Mouse (Mus musculus): Measurements from ENCODE around the gene Mcur1. TPM values are rescaled to one million over a fixed set of nuclear protein-coding genes. Genes with fewer than 3 reads are reported as not detected.

Mcur1 gene
- polyA plus RNA-seq, 1 experiment from 2014 or later = 21.5 TPM

- ATAC-seq (ENCODE audit: low FRiP score, low TSS enrichment) = peak; percentile 61
- peak overlapping the region; percentile 57; the same call in 1 of the 2 replicates for H3K27ac ChIP-seq (ENCODE audit: low read depth, low read length)
- no peak overlapping the region for H3K4me2 ChIP-seq (replicated peaks; ENCODE audit: low read depth, low read length)
- H3K27me3 ChIP-seq (ENCODE audit: control insufficient read depth, insufficient read depth, low read length) = no peaks in the 10 kb centered on the region
- WGBS = 51% methylated on average over 16 of the region's 16 CpGs
- no peaks in the 10 kb centered on the region for H3K36me3 ChIP-seq (ENCODE audit: control insufficient read depth, insufficient read depth, low read length)
- no peaks in the 10 kb centered on the region for H3K9me3 ChIP-seq (ENCODE audit: control insufficient read depth, low read length)
- H3K4me1 ChIP-seq (ENCODE audit: control insufficient read depth, insufficient read depth, low read length) = peaks cover 6% of the 10 kb centered on the region; the same call in 1 of the 2 replicates
- H3K9ac ChIP-seq (ENCODE audit: low read depth, low read length) = no peak overlapping the region
- no peak overlapping the region for H3K4me3 ChIP-seq (ENCODE audit: low read length)
These were observed 34.4 kb downstream of the Mcur1 start for GRCm38 (mm10) chr13:43525363-43526134.

- no peaks in the 10 kb centered on the region for H3K27me3 ChIP-seq (ENCODE audit: control insufficient read depth, insufficient read depth, low read length)
- H3K27ac ChIP-seq (ENCODE audit: low read depth, low read length) = peak overlapping the region; percentile 57; the same call in 1 of the 2 replicates
- no peaks in the 10 kb centered on the region for H3K36me3 ChIP-seq (ENCODE audit: control insufficient read depth, insufficient read depth, low read length)
- no peak overlapping the region for H3K9ac ChIP-seq (ENCODE audit: low read depth, low read length)
- 0 out of 2 replicates have a peak, but pooled peaks cover 2% of the 10 kb centered on the region for H3K4me1 ChIP-seq (ENCODE audit: control insufficient read depth, insufficient read depth, low read length)
- peak; percentile 43; the same call in 1 of the 2 replicates for ATAC-seq (ENCODE audit: low FRiP score, low TSS enrichment)
- 60% methylated on average over 16 of the region's 16 CpGs for WGBS
- no peak overlapping the region for H3K4me2 ChIP-seq (replicated peaks; ENCODE audit: low read depth, low read length)
- no peak overlapping the region for H3K4me3 ChIP-seq (ENCODE audit: low read length)
- no peaks in the 10 kb centered on the region for H3K9me3 ChIP-seq (ENCODE audit: control insufficient read depth, low read length)
These were observed 35.3 kb downstream of the Mcur1 start for GRCm38 (mm10) chr13:43524491-43525362.

- H3K9me3 ChIP-seq (ENCODE audit: control insufficient read depth, low read length) = no peaks in the 10 kb centered on the region
- 0 out of 2 replicates have a peak, but pooled peaks cover 2% of the 10 kb centered on the region for H3K4me1 ChIP-seq (ENCODE audit: control insufficient read depth, insufficient read depth, low read length)
- no peak overlapping the region for H3K27ac ChIP-seq (ENCODE audit: low read depth, low read length)
- no peak overlapping the region for H3K4me3 ChIP-seq (ENCODE audit: low read length)
- ATAC-seq (ENCODE audit: low FRiP score, low TSS enrichment) = no peak
- no peak overlapping the region for H3K9ac ChIP-seq (ENCODE audit: low read depth, low read length)
- no peaks in the 10 kb centered on the region for H3K36me3 ChIP-seq (ENCODE audit: control insufficient read depth, insufficient read depth, low read length)
- no peaks in the 10 kb centered on the region for H3K27me3 ChIP-seq (ENCODE audit: control insufficient read depth, insufficient read depth, low read length)
- H3K4me2 ChIP-seq (replicated peaks; ENCODE audit: low read depth, low read length) = no peak overlapping the region
- WGBS = 74% methylated on average over 7 of the region's 7 CpGs
These were observed 36.0 kb downstream of the Mcur1 start for GRCm38 (mm10) chr13:43523906-43524480.

GRCm38 (mm10) chr13:43521940-43522339, 38.1 kb downstream of the Mcur1 start:
- H3K9me3 ChIP-seq (ENCODE audit: control insufficient read depth, low read length) = no peaks in the 10 kb centered on the region
- no peaks in the 10 kb centered on the region for H3K27me3 ChIP-seq (ENCODE audit: control insufficient read depth, insufficient read depth, low read length)
- no peak for ATAC-seq (ENCODE audit: low FRiP score, low TSS enrichment)
- H3K4me1 ChIP-seq (ENCODE audit: control insufficient read depth, insufficient read depth, low read length) = 0 out of 2 replicates have a peak, but pooled peaks cover 2% of the 10 kb centered on the region
- WGBS = 92% methylated on average over 5 of the region's 5 CpGs
- no peak overlapping the region for H3K4me3 ChIP-seq (ENCODE audit: low read length)
- no peak overlapping the region for H3K4me2 ChIP-seq (replicated peaks; ENCODE audit: low read depth, low read length)
- H3K27ac ChIP-seq (ENCODE audit: low read depth, low read length) = no peak overlapping the region
- no peak overlapping the region for H3K9ac ChIP-seq (ENCODE audit: low read depth, low read length)
- H3K36me3 ChIP-seq (ENCODE audit: control insufficient read depth, insufficient read depth, low read length) = no peaks in the 10 kb centered on the region

- 80% methylated on average over 6 of the region's 6 CpGs for WGBS
- H3K27ac ChIP-seq (ENCODE audit: low read depth, low read length) = no peak overlapping the region
- no peaks in the 10 kb centered on the region for H3K36me3 ChIP-seq (ENCODE audit: control insufficient read depth, insufficient read depth, low read length)
- no peaks in the 10 kb centered on the region for H3K27me3 ChIP-seq (ENCODE audit: control insufficient read depth, insufficient read depth, low read length)
- no peak overlapping the region for H3K4me2 ChIP-seq (replicated peaks; ENCODE audit: low read depth, low read length)
- no peaks in the 10 kb centered on the region for H3K9me3 ChIP-seq (ENCODE audit: control insufficient read depth, low read length)
- no peaks in the 10 kb centered on the region for H3K4me1 ChIP-seq (ENCODE audit: control insufficient read depth, insufficient read depth, low read length)
- H3K4me3 ChIP-seq (ENCODE audit: low read length) = no peak overlapping the region
- no peak overlapping the region for H3K9ac ChIP-seq (ENCODE audit: low read depth, low read length)
- ATAC-seq (ENCODE audit: low FRiP score, low TSS enrichment) = no peak
These were observed 40.7 kb downstream of the Mcur1 start for GRCm38 (mm10) chr13:43519251-43519650.

- H3K27ac ChIP-seq (ENCODE audit: low read depth, low read length) = no peak overlapping the region
- no peak overlapping the region for H3K4me2 ChIP-seq (replicated peaks; ENCODE audit: low read depth, low read length)
- no peak overlapping the region for H3K4me3 ChIP-seq (ENCODE audit: low read length)
- no peaks in the 10 kb centered on the region for H3K9me3 ChIP-seq (ENCODE audit: control insufficient read depth, low read length)
- H3K27me3 ChIP-seq (ENCODE audit: control insufficient read depth, insufficient read depth, low read length) = no peaks in the 10 kb centered on the region
- no peaks in the 10 kb centered on the region for H3K36me3 ChIP-seq (ENCODE audit: control insufficient read depth, insufficient read depth, low read length)
- H3K9ac ChIP-seq (ENCODE audit: low read depth, low read length) = no peak overlapping the region
- WGBS = 77% methylated on average over 8 of the region's 8 CpGs
- ATAC-seq (ENCODE audit: low FRiP score, low TSS enrichment) = no peak
- H3K4me1 ChIP-seq (ENCODE audit: control insufficient read depth, insufficient read depth, low read length) = no peaks in the 10 kb centered on the region
These were observed 42.6 kb downstream of the Mcur1 start for GRCm38 (mm10) chr13:43517371-43517770.

- ATAC-seq (ENCODE audit: low FRiP score, low TSS enrichment) = no peak
- Histone ChIP-seq H3K36me3 (ENCODE audit: control insufficient read depth, insufficient read depth, low read length) (no peaks in the 10 kb centered on the region), H3K4me3 (ENCODE audit: low read length) (no peak overlapping the region), H3K9me3 (ENCODE audit: control insufficient read depth, low read length) (no peaks in the 10 kb centered on the region), H3K4me2 (replicated peaks; ENCODE audit: low read depth, low read length) (no peak overlapping the region), H3K4me1 (ENCODE audit: control insufficient read depth, insufficient read depth, low read length) (no peaks in the 10 kb centered on the region), H3K9ac (ENCODE audit: low read depth, low read length) (no peak overlapping the region), H3K27ac (ENCODE audit: low read depth, low read length) (no peak overlapping the region), H3K27me3 (ENCODE audit: control insufficient read depth, insufficient read depth, low read length) (no peaks in the 10 kb centered on the region)
- 69% methylated on average over 6 of the region's 6 CpGs for WGBS
These were observed 43.1 kb downstream of the Mcur1 start for GRCm38 (mm10) chr13:43516931-43517330.

GRCm38 (mm10) chr13:43516119-43516518, 43.9 kb downstream of the Mcur1 start:
- WGBS = 91% methylated on average over 5 of the region's 5 CpGs
- H3K4me2 ChIP-seq (replicated peaks; ENCODE audit: low read depth, low read length) = no peak overlapping the region
- H3K27ac ChIP-seq (ENCODE audit: low read depth, low read length) = no peak overlapping the region
- H3K4me1 ChIP-seq (ENCODE audit: control insufficient read depth, insufficient read depth, low read length) = no peaks in the 10 kb centered on the region
- H3K4me3 ChIP-seq (ENCODE audit: low read length) = no peak overlapping the region
- H3K27me3 ChIP-seq (ENCODE audit: control insufficient read depth, insufficient read depth, low read length) = no peaks in the 10 kb centered on the region
- H3K9me3 ChIP-seq (ENCODE audit: control insufficient read depth, low read length) = no peaks in the 10 kb centered on the region
- no peak overlapping the region for H3K9ac ChIP-seq (ENCODE audit: low read depth, low read length)
- ATAC-seq (ENCODE audit: low FRiP score, low TSS enrichment) = no peak
- no peaks in the 10 kb centered on the region for H3K36me3 ChIP-seq (ENCODE audit: control insufficient read depth, insufficient read depth, low read length)

All from kidney, embryonic 14.5 days (tissue).